Mouse (Mus musculus) cortical plate, adult 2 months (tissue): ENCODE data around the gene Chm.

Experiments used
- CTCF ChIP-seq: fragments of 200-500 bp; IDR thresholded peaks from 2 replicates; pipeline ENCODE4 v1.5.1; 2011; ENCODE audit warnings: mild to moderate bottlenecking, control low read depth, low read length; ENCODE audit not compliant: insufficient read depth; ENCODE audit errors: extremely low read depth
- POLR2A ChIP-seq: fragments of 200-500 bp; IDR thresholded peaks from 2 replicates; pipeline ENCODE4 v1.6.1; 2011; ENCODE audit warnings: mild to moderate bottlenecking, low read length, control low read depth; ENCODE audit not compliant: insufficient read depth; ENCODE audit errors: extremely low read depth

DNA sequence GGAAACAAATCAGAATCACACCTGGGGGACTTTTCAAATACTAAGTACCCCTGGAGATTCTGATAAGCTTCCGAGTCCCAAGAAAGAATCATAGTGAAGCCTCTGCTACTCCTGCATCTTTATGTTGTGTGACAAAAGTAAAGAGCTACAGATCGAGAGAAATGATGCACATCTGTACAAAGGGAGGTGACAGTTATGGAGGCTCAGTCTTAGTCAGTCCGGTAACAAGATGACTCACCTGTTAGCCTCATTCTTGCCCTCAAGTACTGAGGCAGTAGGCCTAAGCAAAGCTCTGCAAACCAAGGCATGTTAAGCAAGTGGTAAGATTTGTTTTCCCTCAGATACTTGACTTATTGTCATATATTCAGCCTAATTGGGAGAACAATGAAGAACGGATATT, 110.5 kb downstream of the Chm start:
- TF ChIP-seq POLR2A (no peak), CTCF (no peak)
